Mouse (Mus musculus) cerebellum, adult 2 months (tissue): ENCODE data around the gene Nos2.

Source experiments
- CTCF ChIP-seq: fragments of 200-500 bp; IDR thresholded peaks from 2 replicates; pipeline ENCODE4 v1.5.1; 2011; ENCODE audit warnings: low read depth, mild to moderate bottlenecking, control low read depth, low read length, moderate library complexity, borderline replicate concordance; ENCODE audit not compliant: insufficient read depth
- POLR2A ChIP-seq: fragments of 200-500 bp; IDR thresholded peaks from 2 replicates; pipeline ENCODE4 v1.6.1; 2011; ENCODE audit warnings: low read length, control low read depth, borderline replicate concordance; ENCODE audit not compliant: insufficient read depth

- no peak for TF ChIP-seq CTCF
- TF ChIP-seq POLR2A, result no peak
These were observed 82.6 kb downstream of the Nos2 start for GRCm38 (mm10) chr11:79003053-79003768.
